Comparison of ENCODE assay signal across 16 mouse cellular contexts in genomic region chr13:16838409-16838808, GRCm38 (mm10).
"Had no signal": no experiment of that assay in that cellular context is flagged by ENCODE, and none has a peak within 500 bp of the region (broad histone marks: within the 10 kb centered on the region; RNA-seq: fewer than 3 reads in every experiment).

No protein-coding gene starts in this region.

- H3K4me1 ChIP-seq: neural tube, embryonic 13.5 days; neural tube, embryonic 15.5 days; stomach, embryonic 15.5 days had no signal

- H3K27ac ChIP-seq: neural tube, embryonic 13.5 days; neural tube, embryonic 15.5 days; stomach, embryonic 15.5 days; stomach, postnatal 0 days had no signal

- H3K27me3 ChIP-seq: neural tube, embryonic 13.5 days; neural tube, embryonic 15.5 days; stomach, embryonic 15.5 days had no signal

- DNase-seq: retina, postnatal 1 day; right cerebral cortex, adult 18-20 months; right cerebral cortex, postnatal 14 days; right cerebral cortex, postnatal 25 days; right cerebral cortex, postnatal 4 days; spleen, adult 18-20 months; thymus, adult 18-20 months; thymus, adult 2 months; thymus, postnatal 14 days; thymus, postnatal 25 days; thymus, postnatal 36 days; thymus, postnatal 4 days had no signal

- H3K4me3 ChIP-seq: neural tube, embryonic 13.5 days; neural tube, embryonic 15.5 days; stomach, embryonic 15.5 days had no signal

- H3K9ac ChIP-seq: neural tube, embryonic 13.5 days; neural tube, embryonic 15.5 days; stomach, embryonic 15.5 days had no signal

- H3K9me3 ChIP-seq: neural tube, embryonic 13.5 days; neural tube, embryonic 15.5 days; stomach, embryonic 15.5 days had no signal

- H3K4me2 ChIP-seq: neural tube, embryonic 13.5 days; neural tube, embryonic 15.5 days; stomach, embryonic 15.5 days had no signal

- H3K36me3 ChIP-seq: neural tube, embryonic 13.5 days; neural tube, embryonic 15.5 days; stomach, embryonic 15.5 days had no signal
